Mouse (Mus musculus) 3T3-L1 (cell line): ENCODE measurements around the gene Gsdmc3.
A peak's percentile ranks its signal among the peaks of the same experiment; 100 is the strongest.
"Not testable (repeated sequence)": the region's sequence is repeated elsewhere in the genome, so short reads cannot be mapped to it uniquely, and the experiment has no call there.

Source experiments
- DNase-seq: peaks from one replicate; pipeline ENCODE4 v3.0.0-alpha.2; 2015; ENCODE audit warnings: low read depth, low spot score

The Gsdmc3 gene

DNA sequence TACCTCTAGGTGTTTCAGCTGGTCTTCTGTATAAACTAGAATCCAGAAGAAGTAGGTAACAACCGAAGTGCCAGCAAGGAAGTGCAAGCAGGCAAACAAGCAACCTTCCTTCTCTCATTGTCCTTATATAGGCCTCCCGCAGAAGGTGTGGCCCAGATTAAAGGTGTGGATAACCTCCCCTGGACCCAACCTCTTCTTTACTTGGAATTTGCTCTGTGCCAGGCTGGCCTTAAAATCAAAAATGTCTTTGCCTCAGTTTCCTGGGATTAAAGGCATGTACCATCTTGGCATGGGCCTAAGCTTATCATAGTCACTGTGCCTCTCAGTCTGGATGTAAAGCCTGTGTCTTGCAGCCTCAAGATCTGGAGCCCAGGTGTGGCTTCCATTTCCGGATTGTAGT is at the start of gene Gsdmc3:
Gene Gsdmc3, minus strand, starts transcription at position 101 of the 400 bp plus-strand sequence.
- DNase-seq: not testable (repeated sequence)

DNA sequence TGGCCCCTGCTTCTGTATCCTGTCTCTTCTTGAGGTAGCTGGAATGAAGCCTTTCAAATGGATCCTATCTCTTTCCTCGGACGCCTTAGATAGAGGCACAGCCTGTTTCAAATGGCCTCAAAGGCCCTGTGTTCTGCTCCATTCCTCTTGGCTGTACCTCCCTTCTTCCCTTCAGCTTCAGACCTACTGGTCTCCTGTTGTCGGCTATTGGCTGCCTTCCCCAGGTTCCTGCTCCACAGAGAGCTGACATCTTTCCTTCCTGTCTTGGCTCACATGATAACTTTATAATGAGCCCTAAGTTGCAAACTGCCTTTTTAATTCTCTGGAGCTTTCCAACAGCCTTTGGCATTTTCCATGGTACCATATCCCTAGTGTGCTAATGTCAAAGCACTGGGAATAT is 47.8 kb upstream of the Gsdmc3 start:
- no peak for DNase-seq

DNA sequence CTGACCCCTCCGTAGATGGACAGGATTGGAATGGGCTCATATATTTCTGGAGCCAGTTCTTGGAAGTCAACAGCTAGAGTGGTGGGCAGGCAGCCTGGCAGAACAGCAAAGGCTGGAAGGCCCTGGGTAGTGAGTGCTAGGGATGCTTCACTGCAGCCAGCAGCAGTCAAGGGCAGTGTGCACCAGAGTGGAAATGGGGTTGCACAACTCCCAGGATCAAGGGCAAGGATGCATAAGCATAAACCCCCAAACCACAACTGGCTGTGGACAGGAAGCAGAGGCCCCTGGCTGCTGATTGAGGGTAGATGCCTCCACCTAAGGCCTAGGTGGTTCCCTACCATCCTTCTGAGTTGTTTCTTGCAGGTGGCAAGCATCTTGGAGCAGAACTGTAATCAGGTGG is 46.1 kb upstream of the Gsdmc3 start:
- no peak for DNase-seq

DNA sequence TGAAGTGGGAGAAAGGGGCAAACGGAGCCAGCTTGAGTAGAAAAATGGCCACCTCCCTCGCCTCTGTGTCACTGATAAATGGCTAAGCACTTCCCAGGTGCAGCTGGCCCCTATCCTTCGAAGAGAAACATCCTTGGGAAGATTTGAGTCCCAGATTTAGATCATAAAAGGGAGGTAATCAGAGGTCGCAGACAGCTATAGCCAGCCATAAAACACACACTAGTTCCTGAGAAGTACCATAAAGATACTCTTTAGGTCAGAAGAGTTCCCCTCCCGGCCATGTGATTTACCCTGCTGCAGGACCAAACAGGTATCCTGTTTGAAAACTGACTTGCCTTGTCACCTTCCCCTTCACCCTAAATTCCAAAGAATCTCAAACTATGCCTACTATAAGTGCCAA is 43.3 kb upstream of the Gsdmc3 start:
- DNase-seq: not testable (repeated sequence)

DNA sequence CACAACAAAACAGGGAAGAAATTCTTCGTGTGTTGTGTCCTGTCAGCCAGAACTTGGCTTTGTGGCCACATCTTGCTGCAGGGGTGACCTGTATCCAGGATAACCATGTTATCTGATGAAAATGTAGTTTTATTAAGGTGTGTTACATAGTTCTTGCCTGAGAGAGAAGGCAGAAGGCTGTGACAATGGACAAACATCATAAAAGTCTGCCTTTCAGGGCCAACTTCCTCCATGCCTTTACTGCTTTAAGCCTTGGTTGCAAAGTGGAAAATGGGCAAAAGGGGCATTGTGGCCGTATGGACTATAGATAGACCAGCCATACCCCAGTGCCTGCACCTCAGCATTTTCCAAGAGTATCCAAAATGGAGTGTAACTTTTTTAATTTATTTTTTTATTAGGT is 41.4 kb upstream of the Gsdmc3 start:
- DNase-seq: not testable (repeated sequence)

DNA sequence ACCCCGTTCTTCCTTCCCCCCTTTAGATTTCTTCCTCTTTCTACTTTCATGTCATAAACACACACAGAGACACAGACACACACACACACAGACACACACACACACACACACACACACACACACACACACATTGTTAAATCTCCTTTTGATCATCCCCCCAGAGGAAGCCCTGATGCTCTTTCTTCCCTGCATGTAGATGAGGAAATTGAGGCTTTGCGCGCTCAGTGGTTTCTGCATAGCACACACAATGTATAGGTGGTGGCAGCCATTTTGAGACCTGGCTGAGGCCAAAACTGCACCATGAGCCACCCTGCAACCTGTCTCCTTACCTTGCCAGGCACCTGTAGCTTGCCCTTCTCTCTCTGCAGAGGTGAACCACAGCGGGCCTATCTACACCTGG is 38.2 kb upstream of the Gsdmc3 start:
- not testable (repeated sequence) for DNase-seq

DNA sequence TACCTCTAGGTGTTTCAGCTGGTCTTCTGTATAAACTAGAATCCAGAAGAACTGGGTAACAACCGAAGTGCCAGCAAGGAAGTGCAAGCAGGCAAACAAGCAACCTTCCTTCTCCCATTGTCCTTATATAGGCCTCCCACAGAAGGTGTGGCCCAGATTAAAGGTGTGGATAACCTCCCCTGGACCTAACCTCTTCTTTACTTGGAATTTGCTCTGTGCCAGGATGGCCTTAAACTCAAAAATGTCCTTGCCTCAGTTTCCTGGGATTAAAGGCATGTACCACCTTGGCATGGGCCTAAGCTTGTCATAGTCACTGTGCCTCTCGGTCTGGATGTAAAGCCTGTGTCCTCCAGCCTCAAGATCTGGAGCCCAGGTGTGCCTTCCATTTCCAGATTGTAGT is 33.8 kb upstream of the Gsdmc3 start, which contains the start of gene Gsdmc4:
Gene Gsdmc4, minus strand, starts transcription at position 101 of the 400 bp plus-strand sequence.
- DNase-seq: not testable (repeated sequence)

DNA sequence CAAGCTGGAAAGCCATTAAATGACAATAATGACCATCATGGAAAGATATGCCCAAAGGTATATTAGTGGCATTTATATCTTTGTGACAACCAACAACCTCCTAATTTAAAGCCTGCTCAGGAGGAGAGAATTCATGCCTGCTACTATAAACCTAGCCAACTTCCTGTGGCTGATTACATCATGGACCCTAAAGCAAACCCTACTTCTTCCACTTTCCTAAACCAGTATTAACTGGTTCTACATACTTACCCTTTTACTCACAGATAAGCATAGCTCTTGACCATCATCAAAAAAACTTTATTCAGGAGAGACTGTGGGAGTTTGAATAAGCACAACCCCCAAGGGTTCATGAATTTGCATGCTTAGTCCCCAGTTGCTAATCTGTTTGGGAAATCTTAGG is 31.5 kb upstream of the Gsdmc3 start:
- not testable (repeated sequence) for DNase-seq

DNA sequence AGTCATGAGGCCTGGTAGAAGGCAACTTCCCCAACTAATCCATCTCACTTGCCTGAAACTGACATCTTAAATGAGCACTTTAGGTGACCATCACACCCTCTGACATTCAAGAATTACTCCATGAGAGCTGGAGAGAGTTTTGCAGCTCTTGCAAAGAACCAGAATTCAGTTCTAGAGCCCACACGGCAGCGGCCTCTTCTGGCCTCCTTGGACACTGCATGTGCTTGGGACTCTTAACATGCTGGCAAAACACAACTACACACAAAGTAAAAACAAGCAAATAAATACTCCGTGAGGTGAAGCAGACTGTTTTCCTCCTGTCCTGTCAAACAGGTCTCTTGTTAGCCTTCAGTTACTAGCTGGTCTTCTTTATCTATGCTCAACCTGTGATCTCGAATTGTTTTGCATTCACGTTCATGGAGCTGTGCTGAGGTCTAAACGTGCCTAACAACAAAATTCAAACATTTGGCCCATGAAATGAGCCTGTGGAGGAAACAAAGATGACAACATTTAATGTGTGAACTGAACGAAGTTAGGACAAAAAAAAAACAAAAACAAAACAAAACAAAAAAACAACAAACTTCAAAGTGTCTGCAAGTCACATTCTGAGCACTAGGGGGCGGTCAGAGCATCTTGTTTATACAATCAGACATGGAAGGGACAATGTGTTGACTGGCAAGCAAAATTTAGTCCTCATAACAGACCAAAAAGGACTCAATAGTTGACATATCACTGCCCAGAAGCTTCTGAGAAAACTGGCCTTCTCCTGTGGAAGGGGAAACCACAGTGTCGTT is 17.4 kb upstream of the Gsdmc3 start:
- DNase-seq: peak; percentile 70

DNA sequence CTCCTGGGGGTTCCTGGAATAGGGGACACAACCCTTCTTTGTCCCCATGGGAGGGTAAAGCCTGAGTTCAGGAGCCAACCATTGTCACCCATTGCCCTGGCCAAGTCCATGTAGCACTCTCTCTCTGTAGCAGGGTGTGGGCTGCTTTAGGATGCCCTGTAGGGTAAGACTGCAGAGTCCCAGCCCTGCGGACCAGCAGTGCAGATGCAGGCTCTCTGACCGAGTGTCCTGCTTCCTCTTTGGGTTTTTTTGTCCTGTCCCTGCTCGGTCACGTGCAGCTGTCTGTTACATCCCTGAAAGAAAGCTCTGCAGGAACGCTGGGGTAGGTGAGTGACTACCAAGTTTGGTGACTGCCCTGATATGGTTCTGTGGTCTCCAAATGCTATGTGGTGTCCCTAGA is 10.1 kb upstream of the Gsdmc3 start:
- not testable (repeated sequence) for DNase-seq

DNA sequence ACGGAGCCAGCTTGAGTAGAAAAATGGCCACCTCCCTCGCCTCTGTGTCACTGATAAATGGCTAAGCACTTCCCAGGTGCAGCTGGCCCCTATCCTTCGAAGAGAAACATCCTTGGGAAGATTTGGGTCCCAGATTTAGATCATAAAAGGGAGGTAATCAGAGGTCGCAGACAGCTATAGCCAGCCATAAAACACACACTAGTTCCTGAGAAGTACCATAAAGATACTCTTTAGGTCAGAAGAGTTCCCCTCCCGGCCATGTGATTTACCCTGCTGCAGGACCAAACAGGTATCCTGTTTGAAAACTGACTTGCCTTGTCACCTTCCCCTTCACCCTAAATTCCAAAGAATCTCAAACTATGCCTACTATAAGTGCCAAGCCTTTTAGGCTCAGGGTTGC is 9.6 kb upstream of the Gsdmc3 start:
- DNase-seq: not testable (repeated sequence)

DNA sequence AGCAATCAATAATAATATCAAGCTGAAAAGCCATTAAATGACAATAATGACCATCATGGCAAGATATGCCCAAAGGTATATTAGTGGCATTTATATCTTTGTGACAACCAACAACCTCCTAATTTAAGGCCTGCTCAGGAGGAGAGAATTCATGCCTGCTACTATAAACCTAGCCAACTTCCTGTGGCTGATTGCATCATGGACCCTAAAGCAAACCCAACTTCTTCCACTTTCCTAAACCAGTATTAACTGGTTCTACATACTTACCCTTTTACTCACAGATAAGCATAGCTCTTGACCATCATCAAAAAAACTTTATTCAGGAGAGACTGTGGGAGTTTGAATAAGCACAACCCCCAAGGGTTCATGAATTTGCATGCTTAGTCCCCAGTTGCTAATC is 2.2 kb downstream of the Gsdmc3 start:
- peak; percentile 9 for DNase-seq

DNA sequence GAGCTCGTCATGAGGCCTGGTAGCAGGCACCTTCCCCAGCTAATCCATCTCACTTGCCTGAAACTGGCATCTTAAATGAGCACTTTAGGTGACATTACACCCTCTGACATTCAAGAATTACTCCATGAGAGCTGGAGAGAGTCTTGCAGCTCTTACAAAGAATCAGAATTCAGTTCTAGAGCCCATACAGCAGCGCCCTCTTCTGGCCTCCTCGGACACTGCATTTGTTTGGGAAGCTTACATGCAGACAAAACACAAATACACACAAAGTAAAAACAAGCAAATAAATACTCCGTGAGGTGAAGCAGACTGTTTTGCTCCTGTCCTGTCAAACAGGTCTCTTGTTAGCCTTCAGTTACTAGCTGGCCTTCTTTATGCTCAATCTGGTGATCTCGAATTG is 16.4 kb downstream of the Gsdmc3 start:
- peak; percentile 19 for DNase-seq
